Mouse (Mus musculus): ENCODE measurements around the gene Syne3. TPM values are rescaled to one million over a fixed set of nuclear protein-coding genes. Genes with fewer than 3 reads are reported as not detected.

Syne3 gene
- polyA plus RNA-seq, 1 experiment from 2014 or later, result 0.08 TPM

- no peaks in the 10 kb centered on the region for H3K9me3 ChIP-seq (replicated peaks; ENCODE audit: control insufficient read depth, low read length)
- H3K9ac ChIP-seq (ENCODE audit: low read length), result no peak overlapping the region
- no peak overlapping the region for H3K4me2 ChIP-seq (ENCODE audit: low read length)
- DNase-seq (ENCODE audit: low spot score), result no peak
- H3K4me3 ChIP-seq (ENCODE audit: low read depth, low read length), result no peak overlapping the region
- H3K4me1 ChIP-seq (ENCODE audit: control insufficient read depth, insufficient read depth, low read length), result 0 out of 2 replicates have a peak, but pooled peaks cover 5% of the 10 kb centered on the region
- WGBS, result 62% methylated on average over 8 of the region's 8 CpGs
- H3K27ac ChIP-seq (ENCODE audit: low read depth, low read length), result no peak overlapping the region; the same call in 1 of the 2 replicates
- peak; percentile 48 for ATAC-seq
- H3K36me3 ChIP-seq (ENCODE audit: control insufficient read depth, insufficient read depth, low read length), result no peaks in the 10 kb centered on the region
- H3K27me3 ChIP-seq (replicated peaks; ENCODE audit: control insufficient read depth, insufficient read depth, low read length), result no peaks in the 10 kb centered on the region
Measured at GRCm38 (mm10) chr12:104897051-104897618, 112.5 kb downstream of the Syne3 start.

GRCm38 (mm10) chr12:104896640-104897039, 113.0 kb downstream of the Syne3 start:
- no peaks in the 10 kb centered on the region for H3K36me3 ChIP-seq (ENCODE audit: control insufficient read depth, insufficient read depth, low read length)
- H3K9ac ChIP-seq (ENCODE audit: low read length), result no peak overlapping the region
- 0 out of 2 replicates have a peak, but pooled peaks cover 5% of the 10 kb centered on the region for H3K4me1 ChIP-seq (ENCODE audit: control insufficient read depth, insufficient read depth, low read length)
- peak; percentile 37 for DNase-seq (ENCODE audit: low spot score)
- no peaks in the 10 kb centered on the region for H3K9me3 ChIP-seq (replicated peaks; ENCODE audit: control insufficient read depth, low read length)
- peak; percentile 55; the same call in 1 of the 2 replicates for ATAC-seq
- no peak overlapping the region for H3K4me2 ChIP-seq (ENCODE audit: low read length)
- 41% methylated on average over 16 of the region's 16 CpGs for WGBS
- H3K27ac ChIP-seq (ENCODE audit: low read depth, low read length), result no peak overlapping the region; the same call in 1 of the 2 replicates
- H3K27me3 ChIP-seq (replicated peaks; ENCODE audit: control insufficient read depth, insufficient read depth, low read length), result no peaks in the 10 kb centered on the region
- H3K4me3 ChIP-seq (ENCODE audit: low read depth, low read length), result no peak overlapping the region

- no peak for ATAC-seq
Measured at GRCm38 (mm10) chr12:104892245-104892644, 117.4 kb downstream of the Syne3 start.

GRCm38 (mm10) chr12:104890066-104890465, 119.5 kb downstream of the Syne3 start:
- Histone ChIP-seq H3K9me3 (replicated peaks; ENCODE audit: control insufficient read depth, low read length) (no peaks in the 10 kb centered on the region), H3K9ac (ENCODE audit: low read length) (no peak overlapping the region), H3K4me2 (ENCODE audit: low read length) (no peak overlapping the region), H3K27ac (ENCODE audit: low read depth, low read length) (no peak overlapping the region), H3K4me1 (ENCODE audit: control insufficient read depth, insufficient read depth, low read length) (no peaks in the 10 kb centered on the region), H3K36me3 (ENCODE audit: control insufficient read depth, insufficient read depth, low read length) (no peaks in the 10 kb centered on the region), H3K27me3 (replicated peaks; ENCODE audit: control insufficient read depth, insufficient read depth, low read length) (no peaks in the 10 kb centered on the region), H3K4me3 (ENCODE audit: low read depth, low read length) (no peak overlapping the region)
- no peak for DNase-seq (ENCODE audit: low spot score)
- WGBS, result 88% methylated on average over 8 of the region's 8 CpGs
- no peak for ATAC-seq

More at GRCm38 (mm10) chr12:104892245-104892644, 117.4 kb downstream of the Syne3 start:
- Histone ChIP-seq H3K9me3 (replicated peaks; ENCODE audit: control insufficient read depth, low read length) (no peaks in the 10 kb centered on the region), H3K9ac (ENCODE audit: low read length) (no peak overlapping the region), H3K4me1 (ENCODE audit: control insufficient read depth, insufficient read depth, low read length) (0 out of 2 replicates have a peak, but pooled peaks cover 3% of the 10 kb centered on the region), H3K27me3 (replicated peaks; ENCODE audit: control insufficient read depth, insufficient read depth, low read length) (no peaks in the 10 kb centered on the region), H3K4me2 (ENCODE audit: low read length) (no peak overlapping the region), H3K27ac (ENCODE audit: low read depth, low read length) (no peak overlapping the region), H3K4me3 (ENCODE audit: low read depth, low read length) (no peak overlapping the region), H3K36me3 (ENCODE audit: control insufficient read depth, insufficient read depth, low read length) (no peaks in the 10 kb centered on the region)
- no peak for DNase-seq (ENCODE audit: low spot score)
- 97% methylated on average over 3 of the region's 3 CpGs for WGBS

GRCm38 (mm10) chr12:104886104-104886503, 123.5 kb downstream of the Syne3 start:
- no peak for ATAC-seq

GRCm38 (mm10) chr12:104882533-104882932, 127.1 kb downstream of the Syne3 start:
- 0 out of 2 replicates have a peak, but pooled peaks cover 4% of the 10 kb centered on the region for H3K4me1 ChIP-seq (ENCODE audit: control insufficient read depth, insufficient read depth, low read length)
- no peak overlapping the region for H3K4me2 ChIP-seq (ENCODE audit: low read length)
- no peaks in the 10 kb centered on the region for H3K36me3 ChIP-seq (ENCODE audit: control insufficient read depth, insufficient read depth, low read length)
- ATAC-seq (no peak), DNase-seq (ENCODE audit: low spot score) (no peak)
- H3K4me3 ChIP-seq (ENCODE audit: low read depth, low read length), result no peak overlapping the region
- H3K9me3 ChIP-seq (replicated peaks; ENCODE audit: control insufficient read depth, low read length), result 0 out of 2 replicates have a peak, but pooled peaks cover 2% of the 10 kb centered on the region
- H3K9ac ChIP-seq (ENCODE audit: low read length), result no peak overlapping the region
- no peak overlapping the region for H3K27ac ChIP-seq (ENCODE audit: low read depth, low read length)
- 77% methylated on average over 5 of the region's 5 CpGs for WGBS
- H3K27me3 ChIP-seq (replicated peaks; ENCODE audit: control insufficient read depth, insufficient read depth, low read length), result no peaks in the 10 kb centered on the region

More at GRCm38 (mm10) chr12:104886104-104886503, 123.5 kb downstream of the Syne3 start:
- WGBS, result 87% methylated on average over 7 of the region's 7 CpGs
- DNase-seq (ENCODE audit: low spot score), result no peak
- Histone ChIP-seq H3K4me1 (ENCODE audit: control insufficient read depth, insufficient read depth, low read length) (no peaks in the 10 kb centered on the region), H3K4me3 (ENCODE audit: low read depth, low read length) (no peak overlapping the region), H3K9me3 (replicated peaks; ENCODE audit: control insufficient read depth, low read length) (no peaks in the 10 kb centered on the region), H3K4me2 (ENCODE audit: low read length) (no peak overlapping the region), H3K36me3 (ENCODE audit: control insufficient read depth, insufficient read depth, low read length) (no peaks in the 10 kb centered on the region), H3K27me3 (replicated peaks; ENCODE audit: control insufficient read depth, insufficient read depth, low read length) (no peaks in the 10 kb centered on the region), H3K9ac (ENCODE audit: low read length) (no peak overlapping the region), H3K27ac (ENCODE audit: low read depth, low read length) (no peak overlapping the region)

GRCm38 (mm10) chr12:104882061-104882460, 127.5 kb downstream of the Syne3 start:
- Histone ChIP-seq H3K4me3 (ENCODE audit: low read depth, low read length) (no peak overlapping the region), H3K9me3 (replicated peaks; ENCODE audit: control insufficient read depth, low read length) (0 out of 2 replicates have a peak, but pooled peaks cover 2% of the 10 kb centered on the region), H3K9ac (ENCODE audit: low read length) (no peak overlapping the region), H3K27me3 (replicated peaks; ENCODE audit: control insufficient read depth, insufficient read depth, low read length) (no peaks in the 10 kb centered on the region), H3K27ac (ENCODE audit: low read depth, low read length) (no peak overlapping the region), H3K4me1 (ENCODE audit: control insufficient read depth, insufficient read depth, low read length) (0 out of 2 replicates have a peak, but pooled peaks cover 4% of the 10 kb centered on the region), H3K36me3 (ENCODE audit: control insufficient read depth, insufficient read depth, low read length) (no peaks in the 10 kb centered on the region), H3K4me2 (ENCODE audit: low read length) (no peak overlapping the region)
- DNase-seq (ENCODE audit: low spot score) (no peak), ATAC-seq (no peak)
- WGBS, result 47% methylated on average over 2 of the region's 2 CpGs

GRCm38 (mm10) chr12:104881518-104882060, 128.0 kb downstream of the Syne3 start:
- no peak overlapping the region for H3K4me2 ChIP-seq (ENCODE audit: low read length)
- DNase-seq (ENCODE audit: low spot score) (no peak), ATAC-seq (no peak)
- H3K4me1 ChIP-seq (ENCODE audit: control insufficient read depth, insufficient read depth, low read length), result 0 out of 2 replicates have a peak, but pooled peaks cover 4% of the 10 kb centered on the region
- H3K9ac ChIP-seq (ENCODE audit: low read length), result no peak overlapping the region
- H3K4me3 ChIP-seq (ENCODE audit: low read depth, low read length), result no peak overlapping the region
- H3K9me3 ChIP-seq (replicated peaks; ENCODE audit: control insufficient read depth, low read length), result 0 out of 2 replicates have a peak, but pooled peaks cover 2% of the 10 kb centered on the region
- H3K27me3 ChIP-seq (replicated peaks; ENCODE audit: control insufficient read depth, insufficient read depth, low read length), result no peaks in the 10 kb centered on the region
- 81% methylated on average over 4 of the region's 4 CpGs for WGBS
- H3K27ac ChIP-seq (ENCODE audit: low read depth, low read length), result no peak overlapping the region
- H3K36me3 ChIP-seq (ENCODE audit: control insufficient read depth, insufficient read depth, low read length), result no peaks in the 10 kb centered on the region

- ATAC-seq (no peak), DNase-seq (ENCODE audit: low spot score) (no peak)
- Histone ChIP-seq H3K4me3 (ENCODE audit: low read depth, low read length) (no peak overlapping the region), H3K9me3 (replicated peaks; ENCODE audit: control insufficient read depth, low read length) (0 out of 2 replicates have a peak, but pooled peaks cover 2% of the 10 kb centered on the region), H3K36me3 (ENCODE audit: control insufficient read depth, insufficient read depth, low read length) (no peaks in the 10 kb centered on the region), H3K4me1 (ENCODE audit: control insufficient read depth, insufficient read depth, low read length) (0 out of 2 replicates have a peak, but pooled peaks cover 4% of the 10 kb centered on the region), H3K9ac (ENCODE audit: low read length) (no peak overlapping the region), H3K4me2 (ENCODE audit: low read length) (no peak overlapping the region), H3K27ac (ENCODE audit: low read depth, low read length) (no peak overlapping the region), H3K27me3 (replicated peaks; ENCODE audit: control insufficient read depth, insufficient read depth, low read length) (no peaks in the 10 kb centered on the region)
- WGBS, result 92% methylated on average over 12 of the region's 12 CpGs
Measured at GRCm38 (mm10) chr12:104880367-104880766, 129.2 kb downstream of the Syne3 start.

All from forebrain, embryonic 14.5 days (tissue).